Mouse (Mus musculus) ES-Bruce4 (cell line): ENCODE data around the gene Ankrd33.

Source experiments
- CTCF ChIP-seq: IDR thresholded peaks from one replicate; pipeline ENCODE4 v1.8.1; 2011; ENCODE audit warnings: low read depth, low read length
- POLR2A ChIP-seq: IDR thresholded peaks from one replicate; pipeline ENCODE4 v1.8.1; 2011; ENCODE audit warnings: low read length; ENCODE audit not compliant: insufficient read depth

DNA sequence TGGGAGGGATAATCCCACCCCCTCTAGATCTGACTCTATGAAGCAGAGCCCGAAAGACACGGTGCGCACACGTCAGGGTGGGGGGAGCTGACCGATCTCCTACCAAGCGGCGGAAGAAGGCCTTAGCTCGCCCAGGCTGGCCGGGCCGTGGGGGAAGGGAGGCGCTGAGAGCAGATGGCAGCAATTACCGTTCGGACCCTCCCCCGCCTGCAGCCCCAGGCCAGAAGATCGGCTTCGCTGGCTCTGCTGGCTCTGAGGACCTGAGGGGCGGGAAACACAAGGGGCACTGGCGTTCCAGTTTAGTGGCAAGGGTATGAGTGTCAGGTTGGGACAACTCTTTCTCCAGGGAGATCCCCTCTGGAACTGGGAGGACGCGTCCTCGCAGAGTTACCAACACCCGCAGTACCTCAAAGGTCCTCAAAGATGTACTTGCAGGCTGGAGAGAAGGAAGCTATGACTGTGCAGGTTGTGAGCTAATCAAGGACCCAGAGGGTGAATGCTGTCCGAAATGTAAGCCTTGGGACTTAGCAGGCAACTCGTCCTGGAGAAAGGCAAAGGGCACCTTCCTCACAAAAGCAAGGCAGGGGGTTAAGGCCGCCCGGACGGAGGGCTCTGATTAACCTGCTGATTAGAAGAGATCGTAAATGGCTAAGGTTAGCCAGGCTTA, 17.4 kb upstream of the Ankrd33 start:
- TF ChIP-seq CTCF (no peak), POLR2A (no peak)
